Mouse (Mus musculus): ENCODE measurements around the gene Atp13a2. TPM values are rescaled to one million over a fixed set of nuclear protein-coding genes. Genes with fewer than 3 reads are reported as not detected.

Gene Atp13a2
- polyA plus RNA-seq, 1 experiment from 2014 or later: 33.4 TPM

DNA sequence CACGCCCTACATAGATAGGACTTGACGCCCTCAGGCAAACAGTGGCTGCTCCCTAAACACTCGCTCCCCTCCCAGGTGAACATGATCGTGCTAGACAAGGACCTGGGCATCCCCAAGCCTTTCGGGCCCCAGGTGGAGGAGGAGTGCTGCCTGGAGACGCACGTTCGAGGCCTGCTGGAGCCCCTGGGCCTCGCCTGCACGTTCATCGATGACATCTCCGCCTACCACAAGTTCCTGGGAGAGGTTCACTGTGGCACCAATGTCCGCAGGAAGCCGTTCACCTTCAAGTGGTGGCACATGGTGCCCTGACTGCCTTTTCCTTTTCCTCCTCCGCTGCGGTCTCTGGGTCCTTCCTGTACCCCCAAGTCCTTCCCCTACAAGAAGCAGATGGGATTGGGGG, 37.1 kb upstream of the Atp13a2 start:
- Histone ChIP-seq H3K4me1 (ENCODE audit: control insufficient read depth, insufficient read depth, low read length) (no peaks in the 10 kb centered on the region), H3K36me3 (ENCODE audit: control insufficient read depth, insufficient read depth, low read length) (no peaks in the 10 kb centered on the region), H3K4me3 (ENCODE audit: low read depth, low read length) (no peak overlapping the region), H3K4me2 (no peak overlapping the region), H3K27me3 (ENCODE audit: control insufficient read depth, insufficient read depth, low read length) (no peaks in the 10 kb centered on the region), H3K9ac (ENCODE audit: low read length) (no peak overlapping the region), H3K27ac (ENCODE audit: low read depth, low read length) (no peak overlapping the region), H3K9me3 (ENCODE audit: control insufficient read depth, low read length) (no peaks in the 10 kb centered on the region)
- DNase-seq (ENCODE audit: low spot score, missing footprints): no peak
- ATAC-seq (ENCODE audit: low FRiP score): no peak
- 89% methylated on average over 16 of the region's 16 CpGs for WGBS

DNA sequence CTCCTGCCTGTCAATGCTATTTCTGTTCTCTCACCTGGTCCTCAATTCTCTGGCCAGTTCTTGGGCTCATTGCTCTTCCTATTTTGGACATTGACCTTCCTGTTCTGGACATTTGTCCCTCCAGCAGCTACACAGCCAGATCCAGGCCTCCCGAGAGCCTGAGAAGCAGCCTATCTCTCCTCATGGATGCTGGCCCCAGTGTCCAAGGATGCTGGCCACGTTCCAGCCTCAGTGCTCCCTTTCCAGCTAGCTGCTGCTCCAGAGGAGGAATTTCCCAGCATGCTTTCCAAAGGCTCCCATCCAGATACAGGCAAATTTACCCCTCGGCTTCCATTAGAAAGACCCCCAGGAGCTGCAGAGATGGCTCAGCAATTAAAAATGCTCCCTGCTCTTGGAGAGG, 36.1 kb upstream of the Atp13a2 start:
- ATAC-seq (ENCODE audit: low FRiP score) (no peak), DNase-seq (ENCODE audit: low spot score, missing footprints) (no peak)
- Histone ChIP-seq H3K4me2 (no peak overlapping the region), H3K27ac (ENCODE audit: low read depth, low read length) (no peak overlapping the region), H3K4me3 (ENCODE audit: low read depth, low read length) (no peak overlapping the region), H3K9me3 (ENCODE audit: control insufficient read depth, low read length) (no peaks in the 10 kb centered on the region), H3K27me3 (ENCODE audit: control insufficient read depth, insufficient read depth, low read length) (no peaks in the 10 kb centered on the region), H3K4me1 (ENCODE audit: control insufficient read depth, insufficient read depth, low read length) (no peaks in the 10 kb centered on the region), H3K9ac (ENCODE audit: low read length) (no peak overlapping the region), H3K36me3 (ENCODE audit: control insufficient read depth, insufficient read depth, low read length) (no peaks in the 10 kb centered on the region)
- 87% methylated on average over 3 of the region's 3 CpGs for WGBS

DNA sequence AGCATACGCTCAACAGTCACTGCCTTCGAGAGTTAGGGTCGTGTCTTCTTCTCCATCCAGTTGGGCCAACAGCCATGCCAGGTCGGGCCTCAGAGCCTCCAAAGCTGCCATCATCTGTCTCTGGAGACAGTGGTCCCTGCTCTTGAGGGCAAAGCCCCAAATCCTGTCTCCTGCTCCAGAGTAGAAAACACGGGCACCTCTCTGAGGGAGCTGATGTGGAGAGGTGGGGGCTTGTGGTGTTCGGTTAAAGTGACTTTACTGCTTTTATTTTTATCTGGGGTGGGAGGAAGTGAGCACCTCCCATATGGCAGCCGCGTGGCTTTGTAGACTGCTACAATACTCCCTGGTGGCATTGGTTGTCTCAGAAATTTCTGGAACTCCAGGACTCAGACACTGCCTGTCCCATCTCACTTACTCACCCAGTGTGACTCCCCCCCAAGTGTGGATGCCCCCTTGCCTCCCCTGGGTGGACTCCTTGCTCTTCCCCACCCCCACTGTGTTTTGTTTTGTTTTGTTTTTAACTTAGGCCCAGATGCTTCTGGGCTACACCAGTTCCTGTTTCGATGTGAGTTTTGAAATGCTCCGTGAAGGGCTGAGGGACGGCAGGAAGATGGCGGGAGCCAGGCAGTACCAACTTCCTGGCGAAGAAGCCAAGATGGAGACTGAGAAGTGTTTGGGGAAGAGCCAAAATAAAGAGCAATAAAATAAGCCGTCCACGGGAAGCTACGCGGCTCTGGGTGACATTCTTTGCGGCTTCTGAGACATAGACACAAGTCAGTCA, 34.6 kb upstream of the Atp13a2 start:
- no peaks in the 10 kb centered on the region for H3K27me3 ChIP-seq (ENCODE audit: control insufficient read depth, insufficient read depth, low read length)
- ATAC-seq (ENCODE audit: low FRiP score) (no peak), DNase-seq (ENCODE audit: low spot score, missing footprints) (no peak)
- no peak overlapping the region for H3K27ac ChIP-seq (ENCODE audit: low read depth, low read length)
- no peaks in the 10 kb centered on the region for H3K9me3 ChIP-seq (ENCODE audit: control insufficient read depth, low read length)
- H3K36me3 ChIP-seq (ENCODE audit: control insufficient read depth, insufficient read depth, low read length): no peaks in the 10 kb centered on the region
- H3K4me3 ChIP-seq (ENCODE audit: low read depth, low read length): no peak overlapping the region
- no peak overlapping the region for H3K9ac ChIP-seq (ENCODE audit: low read length)
- H3K4me2 ChIP-seq: no peak overlapping the region
- WGBS: 91% methylated on average over 18 of the region's 18 CpGs
- peaks cover 3% of the 10 kb centered on the region; the same call in 1 of the 2 replicates for H3K4me1 ChIP-seq (ENCODE audit: control insufficient read depth, insufficient read depth, low read length)

DNA sequence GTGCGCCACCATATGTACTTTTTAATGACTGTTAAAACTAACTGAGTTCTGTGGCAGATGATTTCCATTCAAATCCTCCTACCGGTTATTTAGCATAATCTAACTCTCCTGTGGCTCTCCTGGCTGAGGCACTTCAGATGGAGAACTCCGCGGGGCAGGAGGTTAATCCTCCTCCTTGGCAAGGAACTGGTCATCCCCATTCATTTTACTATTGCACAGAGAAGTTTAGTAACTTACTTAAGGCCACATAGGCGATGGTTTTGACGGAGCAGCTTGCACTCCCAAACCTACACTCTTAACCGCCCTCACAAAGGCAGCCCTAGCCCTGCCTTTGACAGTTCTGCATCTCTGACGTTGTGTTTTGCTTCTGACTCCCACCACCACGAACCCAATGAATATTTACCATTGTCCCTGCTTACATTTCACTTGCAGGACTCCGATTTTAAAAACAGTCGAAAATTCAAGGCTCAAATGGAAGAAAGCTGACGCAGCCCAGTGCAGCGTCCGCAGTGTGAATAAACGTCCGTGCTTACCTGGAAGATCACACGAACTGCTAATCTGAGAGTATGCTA, 29.5 kb upstream of the Atp13a2 start:
- WGBS: 6% methylated on average over 17 of the region's 17 CpGs
- DNase-seq (ENCODE audit: low spot score, missing footprints) (peak; percentile 96), ATAC-seq (ENCODE audit: low FRiP score) (no peak)
- H3K9ac ChIP-seq (ENCODE audit: low read length): peak overlapping the region; percentile 36
- no peaks in the 10 kb centered on the region for H3K9me3 ChIP-seq (ENCODE audit: control insufficient read depth, low read length)
- H3K27me3 ChIP-seq (ENCODE audit: control insufficient read depth, insufficient read depth, low read length): no peaks in the 10 kb centered on the region
- peak overlapping the region; percentile 31 for H3K4me3 ChIP-seq (ENCODE audit: low read depth, low read length)
- H3K36me3 ChIP-seq (ENCODE audit: control insufficient read depth, insufficient read depth, low read length): no peaks in the 10 kb centered on the region
- peak overlapping the region; percentile 53 for H3K4me2 ChIP-seq
- H3K27ac ChIP-seq (ENCODE audit: low read depth, low read length): peak overlapping the region; percentile 7
- H3K4me1 ChIP-seq (ENCODE audit: control insufficient read depth, insufficient read depth, low read length): peaks cover 14% of the 10 kb centered on the region

DNA sequence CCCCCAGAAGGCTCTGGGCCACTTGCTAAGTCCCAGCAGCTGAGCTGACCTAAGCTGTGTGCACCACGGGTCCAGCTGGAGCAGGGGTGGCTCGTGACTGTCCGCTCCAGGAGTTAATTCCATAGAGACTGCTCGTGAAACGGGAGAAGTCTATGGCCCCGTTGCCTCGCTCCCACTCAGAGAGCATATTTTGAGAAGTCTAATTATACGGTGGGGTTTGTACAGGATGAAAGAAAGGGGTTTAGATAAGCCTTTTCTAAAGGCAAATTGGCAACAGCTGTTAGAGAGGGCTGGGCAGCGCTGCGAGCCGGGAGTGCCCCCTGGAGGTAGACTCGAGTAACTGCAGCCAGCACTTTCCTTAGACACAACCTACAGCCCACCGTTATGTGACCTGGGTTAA, 28.9 kb upstream of the Atp13a2 start:
- Histone ChIP-seq H3K9me3 (ENCODE audit: control insufficient read depth, low read length) (no peaks in the 10 kb centered on the region), H3K4me2 (peak overlapping the region; percentile 53), H3K4me1 (ENCODE audit: control insufficient read depth, insufficient read depth, low read length) (peaks cover 19% of the 10 kb centered on the region), H3K9ac (ENCODE audit: low read length) (peak overlapping the region; percentile 36), H3K27me3 (ENCODE audit: control insufficient read depth, insufficient read depth, low read length) (no peaks in the 10 kb centered on the region), H3K27ac (ENCODE audit: low read depth, low read length) (peak overlapping the region; percentile 7), H3K4me3 (ENCODE audit: low read depth, low read length) (peak overlapping the region; percentile 31), H3K36me3 (ENCODE audit: control insufficient read depth, insufficient read depth, low read length) (no peaks in the 10 kb centered on the region)
- 1% methylated on average over 13 of the region's 13 CpGs for WGBS
- peak; percentile 98 for DNase-seq (ENCODE audit: low spot score, missing footprints)
- peak; percentile 36 for ATAC-seq (ENCODE audit: low FRiP score)

DNA sequence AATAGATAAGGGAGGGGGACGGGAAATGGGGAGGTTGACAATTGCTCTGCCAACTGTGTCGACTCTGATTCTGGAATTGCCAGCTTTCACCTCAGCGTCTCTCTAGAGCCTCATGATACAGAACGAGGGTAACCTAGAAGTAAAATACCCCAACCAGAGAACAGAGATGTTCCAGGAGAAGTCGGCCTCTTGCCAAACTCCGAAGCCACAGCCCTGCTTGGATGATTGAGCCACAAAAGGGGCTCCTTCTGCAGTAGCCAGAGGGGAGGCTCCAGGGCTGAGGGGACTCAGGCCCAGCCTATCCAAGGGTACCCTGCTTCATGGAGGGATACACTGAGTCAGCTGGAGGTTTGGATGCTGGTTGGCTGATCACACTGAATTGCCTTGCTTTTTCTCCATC, 28.4 kb upstream of the Atp13a2 start:
- DNase-seq (ENCODE audit: low spot score, missing footprints) (no peak), ATAC-seq (ENCODE audit: low FRiP score) (no peak)
- H3K9ac ChIP-seq (ENCODE audit: low read length): no peak overlapping the region
- 63% methylated on average over 6 of the region's 6 CpGs for WGBS
- H3K4me2 ChIP-seq: no peak overlapping the region
- no peaks in the 10 kb centered on the region for H3K27me3 ChIP-seq (ENCODE audit: control insufficient read depth, insufficient read depth, low read length)
- H3K9me3 ChIP-seq (ENCODE audit: control insufficient read depth, low read length): no peaks in the 10 kb centered on the region
- no peak overlapping the region for H3K4me3 ChIP-seq (ENCODE audit: low read depth, low read length)
- peaks cover 20% of the 10 kb centered on the region for H3K4me1 ChIP-seq (ENCODE audit: control insufficient read depth, insufficient read depth, low read length)
- no peaks in the 10 kb centered on the region for H3K36me3 ChIP-seq (ENCODE audit: control insufficient read depth, insufficient read depth, low read length)
- no peak overlapping the region for H3K27ac ChIP-seq (ENCODE audit: low read depth, low read length)

DNA sequence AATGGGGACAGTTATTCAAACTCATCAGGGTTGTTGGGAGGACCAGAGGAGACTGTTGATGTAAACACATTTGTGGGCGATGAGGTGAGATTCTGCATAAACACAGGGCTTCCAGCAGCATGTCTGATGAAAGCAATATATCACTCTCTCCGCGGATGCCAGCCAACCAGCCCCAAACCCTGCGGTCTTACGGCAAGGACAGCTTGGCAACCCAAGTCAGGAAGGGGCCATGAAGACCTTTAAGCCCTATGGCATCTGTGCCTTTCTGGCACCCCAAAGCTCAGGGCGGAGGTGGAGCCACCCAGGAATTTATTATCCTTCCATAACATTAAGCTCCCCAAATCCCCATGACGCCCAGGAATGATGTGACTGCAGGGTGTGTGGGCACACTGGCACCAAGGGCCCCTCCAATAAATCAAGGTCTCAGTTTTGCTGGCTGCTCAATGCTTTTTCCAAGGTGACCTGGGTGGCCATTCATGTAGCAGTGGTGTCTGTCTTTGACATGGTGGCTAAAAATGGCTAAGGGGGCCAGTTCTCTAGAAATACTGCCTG, 27.5 kb upstream of the Atp13a2 start:
- peaks cover 22% of the 10 kb centered on the region for H3K4me1 ChIP-seq (ENCODE audit: control insufficient read depth, insufficient read depth, low read length)
- ATAC-seq (ENCODE audit: low FRiP score): no peak

DNA sequence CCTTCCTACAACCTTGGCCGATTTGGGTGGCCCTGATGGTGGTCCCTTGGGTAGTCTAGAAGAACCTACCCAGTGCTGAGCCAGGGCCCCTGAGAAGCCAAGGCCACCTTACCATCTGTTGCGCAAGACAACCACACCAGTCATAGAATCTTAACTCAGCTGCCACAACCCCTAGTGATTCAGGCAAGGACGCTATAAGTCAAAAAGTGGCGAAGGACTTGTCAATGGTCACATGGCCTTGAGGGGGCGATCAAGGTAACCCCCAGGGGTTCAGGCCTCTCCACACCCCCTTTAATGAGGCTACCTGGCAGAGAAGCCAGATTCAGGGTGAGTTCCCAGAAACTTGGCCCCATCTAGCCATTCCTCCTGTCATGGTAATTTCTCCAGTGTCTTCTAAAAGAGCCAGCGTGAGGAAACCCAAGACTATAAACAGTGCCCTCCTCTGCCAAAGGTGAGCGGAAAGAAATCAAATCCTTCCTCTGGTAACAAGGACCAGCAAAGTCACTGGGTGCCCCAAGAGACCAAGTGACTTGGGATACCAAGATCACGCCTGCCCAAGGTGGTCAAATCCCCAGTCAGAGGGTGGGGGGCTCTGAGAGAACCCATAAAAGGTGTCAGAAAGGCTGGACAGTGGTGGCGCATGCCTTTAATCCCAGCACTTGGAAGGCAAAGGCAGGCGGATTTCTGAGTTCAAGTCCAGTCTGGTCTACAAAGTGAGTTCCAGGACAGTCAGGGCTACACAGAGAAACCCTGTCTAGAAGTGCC, 26.8 kb upstream of the Atp13a2 start:
- Histone ChIP-seq H3K4me1 (ENCODE audit: control insufficient read depth, insufficient read depth, low read length) (peaks cover 23% of the 10 kb centered on the region), H3K4me2 (no peak overlapping the region), H3K36me3 (ENCODE audit: control insufficient read depth, insufficient read depth, low read length) (no peaks in the 10 kb centered on the region), H3K27ac (ENCODE audit: low read depth, low read length) (no peak overlapping the region), H3K9ac (ENCODE audit: low read length) (no peak overlapping the region), H3K9me3 (ENCODE audit: control insufficient read depth, low read length) (no peaks in the 10 kb centered on the region), H3K27me3 (ENCODE audit: control insufficient read depth, insufficient read depth, low read length) (no peaks in the 10 kb centered on the region), H3K4me3 (ENCODE audit: low read depth, low read length) (no peak overlapping the region)
- ATAC-seq (ENCODE audit: low FRiP score) (no peak), DNase-seq (ENCODE audit: low spot score, missing footprints) (no peak)
- WGBS: 81% methylated on average over 10 of the region's 10 CpGs

More for the DNA sequence above, 27.5 kb upstream of the Atp13a2 start:
- Histone ChIP-seq H3K27me3 (ENCODE audit: control insufficient read depth, insufficient read depth, low read length) (no peaks in the 10 kb centered on the region), H3K9ac (ENCODE audit: low read length) (no peak overlapping the region), H3K27ac (ENCODE audit: low read depth, low read length) (no peak overlapping the region), H3K4me3 (ENCODE audit: low read depth, low read length) (no peak overlapping the region), H3K4me2 (no peak overlapping the region), H3K9me3 (ENCODE audit: control insufficient read depth, low read length) (no peaks in the 10 kb centered on the region), H3K36me3 (ENCODE audit: control insufficient read depth, insufficient read depth, low read length) (no peaks in the 10 kb centered on the region)
- no peak for DNase-seq (ENCODE audit: low spot score, missing footprints)
- whole genome bisulfite sequencing: 90% methylated on average over 7 of the region's 7 CpGs

All from midbrain, embryonic 11.5 days (tissue).